Mouse (Mus musculus) c-Kit-positive CD71-positive TER-119-negative erythroid progenitor cells, embryonic 14.5 days (primary cell): ENCODE measurements around the gene Ubxn7.

ENCODE experiments used
- DNase-seq: peaks from one replicate; pipeline ENCODE4 v3.0.0-alpha.2; 2013; ENCODE audit warnings: low read depth

The Ubxn7 gene

DNA sequence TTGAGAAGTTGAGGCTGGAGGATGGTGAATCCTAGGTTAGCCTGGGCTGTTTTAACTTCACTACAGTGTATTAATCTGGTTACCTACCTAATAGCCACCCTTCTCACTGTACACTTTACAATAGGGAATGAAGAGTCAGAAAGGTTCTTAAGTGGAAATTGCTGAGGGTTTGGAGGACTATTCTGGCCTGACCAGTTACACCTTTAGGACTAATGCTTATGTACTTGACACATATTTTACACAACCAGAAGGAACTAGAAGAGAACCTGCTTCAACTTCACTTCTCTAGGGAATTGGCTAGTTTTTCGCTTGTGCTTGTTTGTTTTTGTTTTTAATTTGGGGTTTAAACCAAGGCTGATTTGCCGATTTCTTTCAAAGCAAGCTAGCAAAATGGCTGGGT is 101.1 kb downstream of the Ubxn7 start:
- no peak for DNase-seq

DNA sequence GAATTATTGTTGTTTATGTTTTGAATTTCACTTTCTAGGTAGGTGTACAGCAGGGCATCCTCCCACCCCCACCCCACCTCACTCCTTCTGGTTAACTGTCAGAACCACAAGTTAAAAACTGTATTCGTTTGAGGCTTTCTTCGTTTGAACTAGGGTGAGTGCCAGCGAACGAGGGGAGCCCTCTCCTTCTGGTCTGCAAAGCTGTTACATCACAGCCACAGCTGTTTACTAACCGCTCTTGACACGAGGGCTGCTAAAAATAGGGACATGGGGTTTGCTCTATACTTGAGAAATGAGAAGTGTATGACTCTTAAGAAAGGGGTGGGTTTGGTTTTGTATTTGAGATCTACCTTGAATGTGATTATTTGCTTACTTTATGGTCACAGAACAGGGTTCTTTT is 102.0 kb downstream of the Ubxn7 start:
- DNase-seq, result no peak

DNA sequence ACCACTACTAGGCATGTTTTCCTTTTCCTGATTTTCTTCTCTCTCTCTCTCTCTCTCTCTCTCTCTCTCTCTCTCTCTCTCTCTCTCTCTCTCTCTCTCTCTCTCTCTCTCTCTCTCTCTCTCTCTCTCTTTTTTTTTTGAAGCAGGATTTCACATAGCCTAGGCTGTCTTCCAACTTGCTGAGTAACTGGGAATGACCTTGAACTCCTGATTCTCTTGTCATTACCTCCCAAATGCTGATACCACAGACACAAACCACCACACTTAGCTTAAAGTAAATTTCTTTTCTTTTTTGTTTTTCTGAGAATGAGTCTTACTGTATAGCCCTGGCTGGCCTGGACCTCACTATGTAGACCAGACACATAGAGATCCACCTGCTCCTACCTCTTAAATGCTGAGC is 102.6 kb downstream of the Ubxn7 start:
- DNase-seq, result no peak

DNA sequence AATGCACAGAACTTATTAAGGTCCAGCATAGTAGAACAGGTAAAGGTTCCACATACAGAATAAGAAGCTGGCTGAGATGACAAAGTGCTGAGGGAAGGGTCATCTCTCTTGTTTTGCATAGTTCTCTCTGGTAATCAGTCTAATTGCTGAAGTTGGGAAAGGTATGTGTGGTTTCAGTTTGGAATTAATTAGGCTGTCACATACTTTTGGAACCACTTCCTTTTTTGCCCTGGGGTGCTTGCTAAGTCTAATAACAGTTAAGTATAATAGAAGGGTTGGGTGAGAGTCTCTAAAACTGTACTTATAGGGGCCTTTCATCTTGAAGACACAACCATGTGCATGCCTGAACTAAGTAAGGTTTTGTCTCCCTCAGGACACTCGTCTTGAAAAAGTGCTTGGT is 104.6 kb downstream of the Ubxn7 start:
- DNase-seq, result no peak

DNA sequence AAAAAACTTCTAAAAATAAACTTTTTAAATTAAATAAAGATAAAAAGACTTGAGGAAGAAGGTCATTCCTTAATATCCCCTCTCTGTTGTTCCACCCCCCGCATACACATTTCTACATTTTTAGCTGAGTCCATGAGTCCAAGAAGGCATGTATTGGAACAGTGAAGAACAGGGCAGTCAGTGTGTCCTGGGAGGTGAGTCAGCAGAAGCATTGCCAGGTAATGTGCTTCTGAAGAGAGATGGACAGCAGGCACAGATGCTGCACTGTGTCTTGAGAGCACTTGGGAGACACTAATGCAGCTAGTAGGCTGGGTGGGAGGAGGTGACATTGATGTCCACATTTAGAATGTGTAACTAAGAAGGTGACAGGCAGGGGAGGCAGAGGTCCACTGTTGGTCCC is 105.2 kb downstream of the Ubxn7 start:
- DNase-seq, result no peak

DNA sequence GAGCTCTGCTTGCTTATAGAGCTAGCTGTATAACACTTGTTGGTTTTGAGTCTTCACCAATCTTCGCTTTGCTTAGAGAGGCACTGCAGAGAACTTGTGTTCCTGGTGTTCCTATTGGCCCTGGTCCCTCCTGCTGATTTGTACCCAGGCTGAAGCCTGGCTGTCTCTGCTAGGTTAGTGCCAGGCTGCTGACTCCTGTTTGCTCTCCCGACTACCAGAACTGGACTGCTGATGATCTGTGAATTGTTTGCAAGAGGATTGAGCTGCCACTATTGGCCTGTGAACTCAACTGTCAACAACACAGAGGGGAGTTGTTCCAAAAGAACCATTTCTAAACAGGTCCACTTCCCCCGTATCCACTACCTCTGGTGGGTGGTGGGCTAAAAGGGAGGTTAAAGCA is 109.4 kb downstream of the Ubxn7 start:
- DNase-seq, result no peak
